Mouse (Mus musculus) ES-E14 (cell line): ENCODE measurements around the gene Qrfp. TPM values are rescaled to one million over a fixed set of nuclear protein-coding genes. Genes with fewer than 3 reads are reported as not detected.

Experiments
- DNase-seq: peaks from one replicate; pipeline ENCODE4 v3.0.0-alpha.2; 2013; ENCODE audit warnings: low read depth, low spot score
- H3K27ac ChIP-seq: 2 replicates; pipeline ENCODE4 v1.5.1; 2012; ENCODE audit warnings: low read depth, mild to moderate bottlenecking, low read length, moderate library complexity, mixed read lengths; ENCODE audit not compliant: poor library complexity, insufficient read depth, severe bottlenecking
- H3K36me3 ChIP-seq: 2 replicates; pipeline ENCODE4 v1.6.1; 2012; ENCODE audit warnings: mild to moderate bottlenecking, low read length, moderate library complexity, mixed read lengths; ENCODE audit not compliant: control insufficient read depth, poor library complexity, insufficient read depth, severe bottlenecking
- H3K4me1 ChIP-seq, 2 experiments: fragments of 150-350 bp in 1 of 2; sonication (generic) in 1 of 2; 2 replicates each; pipeline ENCODE4 v1.6.1; 2012; ENCODE audit warnings: low read length in 2 of 2, mild to moderate bottlenecking in 1 of 2, mixed read lengths in 1 of 2; ENCODE audit not compliant: control insufficient read depth in 2 of 2, insufficient read depth in 2 of 2, poor library complexity in 1 of 2
- H3K4me3 ChIP-seq, 2 experiments: fragments of 150-350 bp in 1 of 2; sonication (generic) in 1 of 2; 2 replicates each; pipeline ENCODE4 v1.5.1; 2012; ENCODE audit warnings: low read length in 2 of 2, low read depth in 1 of 2, mild to moderate bottlenecking in 1 of 2, mixed read lengths in 1 of 2; ENCODE audit not compliant: insufficient read depth in 1 of 2, poor library complexity in 1 of 2, severe bottlenecking in 1 of 2
- H3K9ac ChIP-seq: 2 replicates; pipeline ENCODE4 v1.6.1; 2012; ENCODE audit warnings: low read depth, mild to moderate bottlenecking, low read length, mixed read lengths; ENCODE audit not compliant: poor library complexity, insufficient read depth, severe bottlenecking
- H3K9me3 ChIP-seq: fragments of 150-350 bp; sonication (generic); 2 replicates; pipeline ENCODE4 v1.6.1; 2012; ENCODE audit warnings: low read depth, mild to moderate bottlenecking, low read length; ENCODE audit not compliant: control insufficient read depth, insufficient read depth
- CHD2 ChIP-seq: IDR thresholded peaks from 2 replicates; pipeline ENCODE4 v1.6.1; 2014; ENCODE audit warnings: mild to moderate bottlenecking, low read depth, low read length, inconsistent platforms
- HCFC1 ChIP-seq: IDR thresholded peaks from 2 replicates; pipeline ENCODE4 v1.6.1; 2012; ENCODE audit warnings: low read length, inconsistent platforms, borderline replicate concordance; ENCODE audit not compliant: insufficient read depth
- MAFK ChIP-seq: IDR thresholded peaks from 2 replicates; pipeline ENCODE4 v1.6.1; 2014; ENCODE audit warnings: mild to moderate bottlenecking, low read depth, low read length, inconsistent platforms; ENCODE audit not compliant: insufficient read depth
- ZC3H11A ChIP-seq: IDR thresholded peaks from 2 replicates; pipeline ENCODE4 v1.6.1; 2012; ENCODE audit warnings: low read depth, mild to moderate bottlenecking, inconsistent platforms, low read length, borderline replicate concordance
- ZNF384 ChIP-seq: IDR thresholded peaks from 2 replicates; pipeline ENCODE4 v1.6.1; 2012; ENCODE audit warnings: low read depth, low read length, inconsistent platforms
- in situ Hi-C, 2 experiments: fragments of 600-800 bp; cut with MboI; formaldehyde crosslinking; loops; one replicate each; pipeline ENCODE4 v1.15.1; 2025; ENCODE audit warnings: low sequenced_read_pairs in 2 of 2, inconsistent platforms in 1 of 2; ENCODE audit not compliant: unreplicated experiment in 2 of 2
- total RNA-seq: library from RNA; depleted of rRNA; stranded (reverse); fragments of 300-350 nt; gene quantifications from 2 replicates; pipeline ENCODE4 v1.2.3, GENCODE M21; 2012

Qrfp gene
- total RNA-seq, 1 experiment, result not detected

GRCm38 (mm10) chr2:31770781-31771441 lies 39.5 kb downstream of the Qrfp start:
- TF ChIP-seq ZC3H11A (no peak), CHD2 (no peak), HCFC1 (no peak)
- no peak for DNase-seq
- in situ Hi-C loops, result no loop called here
- H3K4me3 ChIP-seq, result no peak overlapping the region
- H3K36me3 ChIP-seq, result no peaks in the 10 kb centered on the region; the same call in 1 of the 2 replicates
- H3K9ac ChIP-seq, result no peak overlapping the region
- H3K4me1 ChIP-seq, result peaks cover 5 to 12% of the 10 kb centered on the region in 2 experiments; a peak in 3 of 4 replicates
- H3K9me3 ChIP-seq, result no peaks in the 10 kb centered on the region
- no peak overlapping the region for H3K27ac ChIP-seq

DNA sequence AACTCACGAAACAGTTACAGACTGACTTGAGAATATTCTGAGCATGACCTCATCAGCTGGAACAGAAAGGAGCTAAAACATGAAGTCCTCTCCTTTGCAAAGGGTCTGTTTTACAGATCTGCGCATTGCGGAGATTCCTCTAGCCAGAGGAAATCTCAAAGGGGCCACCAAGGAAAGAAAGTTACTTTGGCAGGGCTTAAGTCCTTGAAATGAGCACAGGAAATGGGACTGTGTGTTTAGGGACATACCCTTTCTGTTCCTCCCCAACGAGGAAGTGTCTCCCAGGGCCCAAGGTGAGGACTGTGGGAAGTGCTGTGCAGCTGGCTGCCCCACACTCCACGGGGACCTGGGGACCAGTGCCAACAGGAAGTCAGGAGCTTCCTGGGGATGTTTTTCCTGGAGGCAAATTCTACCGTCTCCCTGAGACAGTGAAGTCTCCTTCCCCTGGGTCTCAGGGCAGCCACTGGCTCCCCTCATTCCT lies 40.7 kb downstream of the Qrfp start:
- H3K36me3 ChIP-seq, result no peaks in the 10 kb centered on the region
- H3K4me3 ChIP-seq, result no peak overlapping the region
- no peaks in the 10 kb centered on the region for H3K9me3 ChIP-seq
- no peak overlapping the region for H3K27ac ChIP-seq
- H3K9ac ChIP-seq, result no peak overlapping the region
- peaks cover 5 to 14% of the 10 kb centered on the region in 2 experiments; a peak in 3 of 4 replicates for H3K4me1 ChIP-seq
- in situ Hi-C loops, result no loop called here
- DNase-seq, result no peak
- TF ChIP-seq ZNF384, result no peak
- TF ChIP-seq HCFC1, result no peak

DNA sequence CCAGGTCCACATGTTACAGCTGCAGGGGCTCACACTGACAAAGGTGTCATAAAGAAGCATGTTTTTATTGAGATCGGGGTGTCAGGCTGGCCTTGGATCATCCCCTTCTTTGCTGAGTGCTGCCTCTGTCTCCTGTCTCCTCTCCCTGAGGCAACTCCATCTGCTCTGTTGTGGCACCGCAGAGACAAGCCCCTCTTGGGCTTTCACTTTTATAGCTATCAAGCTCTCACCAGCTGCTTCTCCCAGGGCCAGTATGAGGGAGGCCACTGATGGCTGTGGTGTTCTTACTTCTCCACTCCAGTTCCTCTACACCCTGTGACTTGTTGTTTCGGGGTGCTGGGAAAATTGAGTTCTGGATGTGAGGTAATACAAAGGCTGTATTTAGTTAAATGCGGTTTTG lies 41.3 kb downstream of the Qrfp start:
- TF ChIP-seq MAFK, result no peak
- TF ChIP-seq ZNF384, result no peak
- no peak for TF ChIP-seq CHD2
- TF ChIP-seq ZC3H11A, result no peak
- no peak for TF ChIP-seq HCFC1
- H3K36me3 ChIP-seq, result no peaks in the 10 kb centered on the region
- H3K9ac ChIP-seq, result no peak overlapping the region
- H3K4me1 ChIP-seq, result peaks cover 5 to 14% of the 10 kb centered on the region in 2 experiments; a peak in 3 of 4 replicates
- in situ Hi-C loops, result no loop called here
- no peak overlapping the region for H3K4me3 ChIP-seq
- no peak overlapping the region for H3K27ac ChIP-seq
- H3K9me3 ChIP-seq, result no peaks in the 10 kb centered on the region
- DNase-seq, result no peak

DNA sequence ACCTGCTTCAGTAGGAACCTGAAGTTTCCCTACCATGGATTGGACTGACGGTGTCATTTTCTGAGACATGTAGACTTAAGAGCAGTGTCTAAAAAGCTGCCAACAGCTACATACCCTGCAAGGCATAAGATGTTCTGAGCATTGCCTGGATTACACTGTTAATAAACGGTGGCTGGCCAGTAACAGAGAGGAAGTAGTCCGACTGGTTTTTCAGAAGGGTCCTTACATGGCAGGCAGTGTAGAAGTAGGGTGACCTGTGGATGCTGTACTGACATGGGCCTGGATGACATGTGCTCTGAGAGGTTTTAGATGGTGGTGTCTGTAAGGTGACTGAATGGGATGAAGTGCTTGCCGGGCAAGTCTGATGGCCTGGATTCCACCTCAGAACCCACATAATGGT lies 42.6 kb downstream of the Qrfp start:
- Histone ChIP-seq H3K4me3 (no peak overlapping the region), H3K9me3 (no peaks in the 10 kb centered on the region), H3K27ac (no peak overlapping the region), H3K36me3 (no peaks in the 10 kb centered on the region), H3K9ac (no peak overlapping the region), H3K4me1 (peaks cover 5 to 19% of the 10 kb centered on the region in 2 experiments)
- in situ Hi-C loops, result no loop called here
- TF ChIP-seq HCFC1, result no peak
- no peak for TF ChIP-seq MAFK
- TF ChIP-seq ZC3H11A, result no peak
- no peak for TF ChIP-seq CHD2
- TF ChIP-seq ZNF384, result no peak
- DNase-seq, result no peak

DNA sequence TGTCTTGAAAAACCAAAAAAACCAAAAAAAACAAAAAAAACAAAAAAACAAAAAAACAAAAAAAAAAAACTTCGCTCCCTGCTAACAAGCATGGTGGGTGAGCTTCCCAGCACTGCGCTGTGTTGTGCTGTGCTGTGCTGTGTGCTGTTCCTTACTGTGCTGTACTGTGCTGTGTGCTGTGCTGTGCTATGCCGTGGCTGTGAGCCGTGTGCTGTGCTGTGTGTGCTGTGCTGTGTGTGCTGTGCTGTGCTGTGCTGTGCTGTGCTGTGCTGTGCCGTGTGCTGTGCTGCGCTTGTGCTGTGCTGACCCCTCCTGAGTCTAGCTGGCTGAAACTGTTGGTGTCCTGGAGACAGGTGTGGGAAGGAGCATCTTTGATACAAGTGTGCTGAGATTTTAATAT lies 43.3 kb downstream of the Qrfp start:
- Histone ChIP-seq H3K4me3 (no peak overlapping the region), H3K4me1 (peaks cover 9 to 23% of the 10 kb centered on the region in 2 experiments), H3K27ac (no peak overlapping the region), H3K9me3 (no peaks in the 10 kb centered on the region), H3K9ac (no peak overlapping the region), H3K36me3 (no peaks in the 10 kb centered on the region)
- in situ Hi-C loops, result no loop called here
- TF ChIP-seq MAFK, result no peak
- TF ChIP-seq ZC3H11A, result no peak
- TF ChIP-seq CHD2, result no peak
- TF ChIP-seq ZNF384, result no peak
- TF ChIP-seq HCFC1, result no peak
- DNase-seq, result no peak
